Comparison of ENCODE assay signal across 9 mouse cellular contexts in the genomic region with DNA sequence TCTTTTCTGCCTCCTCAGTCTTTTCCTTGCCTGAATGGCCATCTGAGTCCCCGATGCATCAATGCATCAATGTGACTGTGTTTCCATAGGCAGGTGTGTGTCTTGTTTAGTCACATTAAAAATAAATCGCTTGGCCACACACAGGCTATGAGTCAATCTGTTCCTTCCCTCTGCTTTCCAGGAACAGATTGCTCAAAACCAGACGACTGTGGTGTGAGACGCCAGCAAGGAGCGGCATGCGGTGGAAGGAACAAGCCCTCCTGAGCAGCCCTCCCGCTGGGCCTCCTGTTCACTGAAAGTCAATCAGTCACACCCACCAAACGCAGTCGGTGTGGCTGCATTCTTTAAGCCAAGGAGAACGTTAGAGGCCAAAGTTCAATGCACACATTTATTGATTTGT. TPM values are rescaled to one million over a fixed set of nuclear protein-coding genes. Genes with fewer than 3 reads are reported as not detected.
DNase-seq lines count a peak whose midpoint lies in the region; ATAC-seq lines count a peak whose summit lies in the region.
"Had no signal": no experiment of that assay in that cellular context is flagged by ENCODE, and none has a peak within 500 bp of the region (broad histone marks: within the 10 kb centered on the region; RNA-seq: fewer than 3 reads in every experiment).

No protein-coding gene starts in this region.

- peak; percentile 50 for DNase-seq in retina, embryonic 14.5 days (ENCODE audit: low spot score)
- no peak for DNase-seq in retina, postnatal 1 day
- peak; percentile 93 to 94 for DNase-seq in cerebellum, postnatal 14 days
- peak; percentile 22 for DNase-seq in layer of hippocampus, adult 9-10 months (ENCODE audit: low spot score)
- DNase-seq in telencephalon, adult 2 months (ENCODE audit: low read depth, low spot score): peak; percentile 77
- DNase-seq in MN1 (ENCODE audit: low spot score): no peak

- H3K4me1 ChIP-seq in heart, embryonic 12.5 days (replicated peaks): 0 out of 2 replicates have a peak, but pooled peaks cover 5% of the 10 kb centered on the region

- no peak overlapping the region for H3K9ac ChIP-seq in heart, embryonic 12.5 days
- H3K9ac ChIP-seq: hindbrain, embryonic 15.5 days had no signal

- no peak overlapping the region for H3K4me2 ChIP-seq in heart, embryonic 12.5 days
- H3K4me2 ChIP-seq: hindbrain, embryonic 15.5 days had no signal

- H3K9me3 ChIP-seq in heart, embryonic 12.5 days (replicated peaks): no peaks in the 10 kb centered on the region
- H3K9me3 ChIP-seq: hindbrain, embryonic 15.5 days had no signal

- ATAC-seq in heart, embryonic 12.5 days (ENCODE audit: insufficient number of reproducible peaks, low FRiP score): no peak

- H3K4me3 ChIP-seq in heart, embryonic 12.5 days: no peak overlapping the region
- H3K4me3 ChIP-seq: hindbrain, embryonic 15.5 days had no signal

- WGBS in heart, embryonic 12.5 days: 17% methylated on average over 10 of the region's 10 CpGs

- H3K36me3 ChIP-seq in heart, embryonic 12.5 days: no peaks in the 10 kb centered on the region
- H3K36me3 ChIP-seq: hindbrain, embryonic 15.5 days had no signal

- H3K27me3 ChIP-seq in heart, embryonic 12.5 days (replicated peaks): no peaks in the 10 kb centered on the region
- H3K27me3 ChIP-seq: hindbrain, embryonic 15.5 days had no signal

- no peak overlapping the region for H3K27ac ChIP-seq in heart, embryonic 12.5 days (ENCODE audit: poor library complexity, severe bottlenecking)
- H3K27ac ChIP-seq: hindbrain, embryonic 15.5 days had no signal

RNA-seq across cellular contexts. Expression of a gene that starts 59.5 kb away (rescaled TPM):
- polyA plus RNA-seq in heart, embryonic 12.5 days (2016; fragmentation: Nextera tagmentation; extraction: Ambion mirVana): not detected in 2 replicates
- polyA plus RNA-seq: hindbrain, embryonic 15.5 days; urinary bladder, adult 2 months had no signal

Comparison
In these comparisons a context has a peak if more than half of its experiments do, and no peak if none do; other contexts are left out.
1. DNase-seq: peak in retina, embryonic 14.5 days (single experiment), cerebellum, postnatal 14 days (2 of 2), layer of hippocampus, adult 9-10 months (single experiment) and telencephalon, adult 2 months (single experiment); none in retina, postnatal 1 day (single experiment) and MN1 (single experiment).